Mouse (Mus musculus): ENCODE data around the gene Alpk1.

GRCm38 (mm10) chr3:127823886-127824863 is 43.8 kb upstream of the Alpk1 start:
- TF ChIP-seq CTCF (IDR thresholded peaks at IDR 0.05) (no peak), EP300 (IDR thresholded peaks at IDR 0.05) (no peak)
